Mouse (Mus musculus) right cerebral cortex, postnatal 4 days (tissue): ENCODE measurements around the gene Dgki.

Source experiments
- DNase-seq: peaks from one replicate; pipeline ENCODE4 v3.0.0-alpha.2; 2022

Dgki gene

DNA sequence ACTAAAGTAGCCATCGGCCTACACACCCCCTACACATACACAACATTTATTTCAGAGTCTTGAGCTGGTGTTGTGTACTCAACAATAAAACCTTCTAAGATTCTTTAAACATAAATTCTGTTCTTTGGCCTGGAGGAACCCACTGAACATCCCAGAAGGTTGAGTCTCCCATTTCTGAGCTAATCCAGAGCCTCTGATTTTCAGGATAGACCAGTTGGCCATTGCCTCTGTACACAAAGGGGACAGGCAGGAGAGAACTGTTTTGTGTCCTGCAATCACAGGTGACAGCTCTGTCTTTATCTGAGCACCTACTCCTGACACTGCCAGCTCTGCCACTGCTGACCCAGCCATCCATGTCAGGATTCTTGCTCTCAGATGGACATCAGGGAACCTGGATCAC, 8.8 kb downstream of the Dgki start:
- DNase-seq: no peak

DNA sequence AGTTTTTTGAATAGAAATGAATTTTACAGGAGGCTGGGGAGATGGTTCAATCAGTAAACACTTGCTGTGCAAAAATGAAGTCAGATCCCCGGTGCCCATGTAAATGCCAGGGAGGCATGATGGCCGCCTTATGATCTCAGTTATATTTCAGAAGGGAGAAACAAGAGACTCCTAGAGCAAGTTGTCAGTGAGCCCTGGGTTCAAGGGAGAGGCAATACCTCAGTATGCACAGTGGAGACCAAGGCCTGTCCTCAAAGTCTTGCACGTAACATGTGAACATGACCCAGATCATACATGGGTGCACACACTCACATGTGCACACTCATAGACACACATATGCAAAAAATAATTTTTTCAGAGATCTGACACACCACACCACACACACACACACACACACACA, 9.3 kb downstream of the Dgki start:
- DNase-seq: no peak

DNA sequence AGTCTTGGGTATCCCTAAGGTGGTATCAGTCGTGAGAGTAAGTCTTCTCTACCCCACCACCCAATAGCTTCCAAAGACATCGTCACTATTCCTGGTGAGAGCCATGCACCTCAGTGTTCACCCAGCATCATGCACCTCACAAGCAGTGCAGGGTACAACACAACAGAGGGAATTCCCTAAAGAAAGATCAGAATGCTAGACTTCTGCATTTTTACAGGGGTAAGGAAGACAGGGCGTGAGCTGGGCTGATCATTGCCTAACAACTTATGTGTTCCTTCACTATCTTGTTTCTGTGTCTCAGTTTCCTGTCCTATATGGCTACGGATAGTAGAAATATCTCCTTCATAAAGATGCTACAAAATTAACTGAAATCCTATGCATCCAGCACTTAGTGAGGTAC, 13.8 kb downstream of the Dgki start:
- no peak for DNase-seq

DNA sequence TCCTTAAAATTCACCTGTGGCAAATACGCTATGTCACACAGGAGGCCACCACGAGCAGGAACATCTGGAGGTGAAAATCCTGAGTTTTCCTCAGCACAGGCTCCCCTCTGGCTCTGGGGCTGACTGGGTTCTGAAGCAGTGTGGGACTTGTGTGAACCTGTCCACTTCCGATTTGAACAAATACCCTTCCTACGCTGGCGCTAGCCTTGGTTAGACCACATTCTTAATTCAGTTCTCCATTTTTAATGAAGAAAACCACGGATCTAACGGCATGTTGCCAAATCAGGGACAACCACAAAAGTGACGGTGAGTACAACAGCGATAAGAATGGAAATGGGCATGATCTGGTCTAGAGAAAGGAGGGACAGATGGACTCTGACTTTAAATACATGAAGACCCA, 15.1 kb downstream of the Dgki start:
- DNase-seq: no peak

DNA sequence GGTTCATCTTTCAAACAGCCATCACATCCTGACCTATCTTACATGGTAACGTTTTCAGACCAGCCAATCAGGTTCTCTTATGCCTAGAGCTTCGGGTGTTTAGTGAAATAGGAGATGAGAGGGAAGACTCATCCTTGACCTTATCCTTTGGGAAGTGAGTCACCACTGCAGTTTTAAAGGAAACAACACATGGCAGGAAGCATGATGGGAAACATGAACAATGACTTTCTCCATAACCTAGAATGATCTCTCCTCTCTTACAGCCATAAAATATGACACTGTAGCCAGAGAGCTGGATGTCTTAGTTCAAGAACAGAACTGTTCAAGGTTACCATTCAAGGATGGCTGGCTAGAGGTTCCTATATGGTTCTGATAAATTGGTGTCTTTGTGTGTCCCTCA, 16.6 kb downstream of the Dgki start:
- DNase-seq: no peak

DNA sequence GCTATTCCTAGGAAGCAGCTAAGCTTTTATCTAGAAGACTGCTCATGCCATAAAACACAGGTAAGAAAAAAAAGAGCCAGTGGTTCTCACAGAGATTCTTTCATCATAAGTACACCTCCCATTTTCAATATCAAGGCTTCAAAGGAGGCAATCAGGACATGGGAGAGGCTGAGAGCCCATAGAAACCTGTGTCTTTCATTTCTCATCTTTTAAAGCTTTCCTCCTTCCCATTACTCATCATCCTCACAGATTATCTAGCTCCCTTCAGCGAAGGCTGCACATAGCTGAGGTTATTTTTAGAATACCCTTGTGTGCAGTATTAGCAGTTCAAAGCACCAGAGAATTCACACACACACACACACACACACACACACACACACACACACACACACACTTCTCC, 17.3 kb downstream of the Dgki start:
- no peak for DNase-seq

DNA sequence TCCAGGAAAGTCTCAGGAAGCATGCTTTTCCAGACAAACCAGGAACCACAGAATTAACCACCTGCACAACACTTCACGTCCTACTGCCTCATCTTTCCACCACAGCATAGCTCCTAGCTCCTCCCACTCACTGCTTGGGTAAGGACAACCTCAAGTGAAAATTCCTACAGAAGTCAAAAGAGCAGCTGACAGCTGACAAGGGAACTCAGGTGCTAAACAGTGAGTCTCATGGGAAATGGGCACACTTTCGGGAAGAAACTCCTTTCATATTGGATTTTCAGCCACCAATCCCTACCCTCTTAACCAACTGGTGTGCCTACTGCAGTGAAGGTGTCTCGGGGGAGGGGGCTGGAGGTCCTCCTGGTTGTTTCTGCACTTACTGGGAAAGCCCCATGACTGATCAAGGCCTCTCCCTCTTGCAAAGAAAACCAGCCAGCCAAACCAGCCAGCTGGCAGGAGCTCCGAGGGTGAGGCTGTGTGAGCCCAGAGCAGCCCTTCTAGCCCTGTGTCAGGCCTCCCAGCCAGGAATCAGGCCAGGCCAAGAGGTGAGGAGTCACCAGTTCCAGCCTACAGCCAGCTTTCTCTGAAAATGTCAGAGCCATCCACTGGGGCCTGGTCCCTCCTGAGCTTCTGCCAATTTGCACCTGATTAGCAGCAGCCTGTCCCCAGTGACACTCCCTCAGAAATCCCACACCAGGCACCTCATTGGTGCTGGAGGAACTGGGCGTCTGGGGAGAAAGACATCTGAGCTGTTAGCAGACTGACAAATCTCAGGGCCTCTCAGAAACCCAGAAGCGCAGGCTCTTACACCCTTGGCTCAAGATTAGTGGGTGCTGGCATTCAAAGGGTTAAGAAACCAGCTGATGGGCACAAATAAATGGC, 22.9 kb downstream of the Dgki start:
- DNase-seq: no peak

DNA sequence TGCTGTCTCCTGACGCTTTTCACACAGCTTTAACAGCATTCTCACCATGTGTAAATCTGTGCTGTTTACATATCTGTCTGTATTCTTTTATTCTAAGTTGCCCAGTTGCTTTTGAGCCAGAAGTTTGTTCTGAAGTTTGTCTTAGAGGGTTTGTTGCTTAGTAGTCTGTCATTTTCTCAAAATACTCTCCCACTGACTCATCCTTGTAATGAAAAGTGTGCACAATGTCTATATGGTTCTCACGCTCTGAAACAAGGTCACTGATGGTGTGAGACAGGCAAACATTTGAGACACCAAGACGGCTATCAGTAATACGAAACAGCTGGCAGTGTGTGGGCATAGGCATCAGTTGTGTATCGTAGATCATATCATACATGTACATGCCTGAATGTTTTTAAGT, 23.8 kb downstream of the Dgki start:
- no peak for DNase-seq

DNA sequence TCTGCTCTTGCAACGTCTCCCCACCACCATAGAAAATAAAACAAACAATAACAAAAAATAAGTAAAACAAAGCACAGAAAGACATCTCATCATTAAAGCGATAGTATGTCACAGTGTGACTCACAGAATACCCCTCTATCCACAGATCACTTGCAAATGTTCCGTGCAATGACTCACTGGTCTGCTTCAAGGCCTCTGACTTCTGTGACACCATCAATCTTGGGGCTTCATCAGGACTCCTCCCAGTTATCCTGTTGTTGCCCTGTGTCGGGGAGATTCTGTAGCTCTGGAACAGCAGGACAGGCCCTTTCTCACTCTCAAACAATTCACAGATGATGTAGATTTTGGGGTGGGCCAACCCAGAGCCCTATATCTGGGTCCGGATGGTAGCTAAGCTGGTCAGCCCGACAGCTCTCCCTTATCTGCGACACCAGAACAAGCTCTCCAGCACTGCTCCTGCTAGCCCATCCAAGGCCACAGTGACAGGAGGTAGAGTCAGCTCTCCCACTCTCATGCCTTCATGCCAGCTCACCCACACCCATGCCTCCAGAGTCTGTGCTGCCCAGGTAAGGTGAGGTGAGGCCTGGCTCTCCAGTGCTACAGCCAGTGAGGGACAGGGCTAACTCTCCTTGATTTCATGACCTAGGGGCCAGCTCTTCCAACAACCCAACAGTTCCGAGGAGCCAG, 28.9 kb downstream of the Dgki start:
- no peak for DNase-seq

DNA sequence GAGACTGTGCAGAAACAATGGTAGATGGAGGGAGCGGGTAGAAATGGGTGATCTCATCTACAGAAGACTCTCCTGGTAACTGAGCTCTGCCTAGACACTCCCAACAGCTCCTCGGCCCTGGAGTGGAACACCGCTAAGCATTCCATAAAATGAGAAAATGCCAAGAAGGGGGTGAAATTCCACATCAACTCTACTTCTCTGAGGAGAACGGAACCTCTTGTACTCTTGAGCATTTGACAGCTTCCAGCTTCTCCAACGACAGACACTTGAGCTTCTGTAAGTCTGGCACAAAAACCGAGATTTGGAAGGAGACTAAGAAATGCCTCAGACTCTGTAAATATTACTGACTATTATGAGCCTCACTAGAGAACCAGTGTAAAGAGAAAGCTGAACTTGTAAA, 31.4 kb downstream of the Dgki start:
- DNase-seq: no peak

DNA sequence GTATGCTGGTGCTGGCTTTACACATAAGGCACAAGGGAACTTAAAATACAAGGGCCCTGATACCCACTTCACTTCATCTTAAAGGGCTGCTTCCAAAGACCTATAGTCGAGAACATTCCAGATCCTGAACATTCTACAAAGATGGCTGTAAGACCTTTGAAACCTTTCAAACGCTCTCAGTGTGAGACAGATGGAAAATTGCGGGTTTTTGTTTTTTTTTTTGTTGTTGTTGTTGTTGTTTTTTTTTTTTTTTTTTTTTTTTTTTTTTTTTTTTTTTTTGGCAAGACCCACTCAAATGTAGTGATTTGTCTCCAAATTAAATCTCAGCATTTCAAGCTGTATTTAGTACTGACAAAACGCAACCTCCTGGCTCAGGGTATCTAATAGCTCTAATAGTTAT, 32.0 kb downstream of the Dgki start:
- no peak for DNase-seq

DNA sequence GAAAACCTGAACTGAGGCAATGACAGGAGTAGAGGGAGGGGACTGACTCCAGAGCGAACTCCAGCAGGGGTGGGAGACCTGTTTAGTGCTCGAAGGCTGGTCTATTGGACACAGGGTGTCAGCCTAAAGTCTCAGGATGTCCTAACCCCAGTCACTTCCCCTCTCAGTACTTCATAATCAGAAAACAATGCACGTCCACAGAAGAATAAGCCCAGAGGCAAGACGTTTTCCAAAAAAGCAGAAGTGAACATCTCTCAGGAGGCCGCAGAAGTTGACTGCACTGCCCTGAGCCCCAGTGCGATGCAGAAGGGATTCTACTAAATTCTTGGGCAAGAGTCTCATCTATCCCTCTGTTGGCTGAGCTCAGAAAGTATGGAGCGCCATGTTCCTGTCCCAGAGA, 37.5 kb downstream of the Dgki start:
- DNase-seq: no peak

DNA sequence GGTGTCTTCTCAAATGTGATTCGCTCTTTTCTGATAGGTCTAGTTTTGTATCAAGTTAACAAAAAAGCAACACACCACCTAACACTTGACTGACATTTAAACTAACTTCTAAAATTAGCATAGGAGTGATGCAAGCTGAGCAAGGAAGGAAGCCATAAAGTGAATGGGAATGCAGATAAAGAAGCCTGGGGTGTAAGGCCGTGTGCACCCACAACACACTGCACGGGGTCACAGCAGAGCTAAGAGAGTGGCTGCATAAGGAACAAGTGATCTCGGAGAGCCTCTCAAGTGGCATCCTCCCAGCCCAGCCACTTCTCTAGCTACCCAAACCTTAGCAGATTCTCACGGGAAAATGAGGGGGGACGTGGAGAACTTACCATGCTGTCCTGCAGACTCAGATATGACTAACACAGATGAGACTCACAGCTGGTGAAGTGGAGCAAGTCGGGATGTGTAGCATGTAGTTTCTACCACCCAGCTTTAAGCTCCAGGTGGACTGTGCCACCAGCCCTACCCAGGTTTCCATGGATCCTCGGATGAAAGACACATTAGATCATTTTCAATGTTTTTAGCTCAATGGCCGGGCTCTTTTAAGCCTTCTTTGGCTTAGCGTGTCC, 38.6 kb downstream of the Dgki start:
- DNase-seq: no peak

DNA sequence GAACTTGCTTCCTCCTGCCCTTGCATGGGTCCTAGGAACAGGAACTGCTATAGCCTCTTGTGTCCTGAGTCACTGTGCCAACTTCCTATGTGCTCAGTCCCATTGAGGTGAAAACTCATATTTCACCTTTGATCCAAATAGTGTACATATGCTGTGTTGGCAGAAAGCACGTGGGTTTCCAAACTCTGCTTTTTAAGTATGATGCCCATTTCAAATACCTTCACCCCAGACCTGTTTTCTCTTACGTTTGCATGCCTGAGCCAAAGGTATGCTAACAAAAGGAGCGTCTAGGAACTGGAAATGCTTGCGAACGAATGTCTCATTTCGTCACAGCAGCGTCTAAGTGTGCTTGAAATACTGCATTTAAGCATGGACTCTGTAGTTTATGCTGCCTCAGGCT, 41.3 kb downstream of the Dgki start:
- DNase-seq: no peak

DNA sequence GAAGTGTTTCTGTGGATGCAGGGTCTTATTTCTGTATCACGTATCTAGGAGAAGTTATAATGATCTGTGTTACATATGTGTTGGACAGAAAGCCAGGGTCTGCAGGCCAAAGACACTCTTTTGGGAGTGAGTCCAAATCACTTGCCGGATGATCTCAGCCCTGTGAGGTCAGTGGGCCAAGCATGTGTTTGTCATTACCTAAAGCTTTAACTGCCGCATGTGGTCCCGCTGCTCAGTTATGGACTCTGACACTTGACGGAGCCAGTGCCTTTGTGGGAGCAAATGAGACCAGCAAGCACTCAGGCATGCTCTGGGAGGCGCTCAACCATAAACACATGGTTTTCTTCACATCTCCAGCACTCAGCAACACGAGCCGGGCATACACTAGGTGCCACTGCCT, 45.8 kb downstream of the Dgki start:
- DNase-seq: no peak

DNA sequence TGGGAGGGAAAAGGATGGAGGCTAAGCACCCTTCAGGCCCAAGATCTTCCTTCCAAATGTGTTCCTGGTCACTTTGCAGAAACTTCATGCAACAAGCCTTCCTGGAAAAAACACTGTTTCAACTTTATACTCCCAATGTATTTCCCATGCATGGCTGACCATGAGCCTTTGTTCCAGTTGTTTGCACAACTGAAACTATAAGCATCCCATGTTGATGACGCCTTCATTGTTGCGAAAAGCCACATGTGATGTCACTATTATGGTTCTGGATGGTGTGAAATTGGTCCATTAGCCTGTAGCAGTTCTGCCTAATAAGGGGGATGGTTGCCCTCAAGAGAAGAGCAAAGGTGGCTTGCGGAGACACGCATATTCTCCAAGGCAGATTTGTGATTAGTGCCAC, 47.4 kb downstream of the Dgki start:
- no peak for DNase-seq

DNA sequence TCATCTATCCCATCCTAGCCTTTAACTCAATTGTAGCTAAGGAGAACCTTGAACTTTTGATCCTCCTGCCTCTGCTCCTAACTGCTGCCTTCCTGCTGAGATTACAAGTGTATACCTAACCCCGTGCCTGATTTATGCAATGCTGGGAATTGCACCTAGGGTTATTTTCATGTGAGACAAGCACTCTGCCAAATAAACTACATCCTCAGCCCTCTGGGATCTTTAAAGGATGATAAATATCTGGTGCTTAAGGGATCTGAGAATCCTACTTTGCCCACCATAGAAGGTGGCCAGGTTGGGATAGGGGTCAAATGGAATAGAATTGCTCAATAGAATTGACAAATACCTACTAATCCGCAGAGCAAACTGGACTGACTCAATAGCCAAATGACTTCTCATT, 49.3 kb downstream of the Dgki start:
- DNase-seq: no peak

DNA sequence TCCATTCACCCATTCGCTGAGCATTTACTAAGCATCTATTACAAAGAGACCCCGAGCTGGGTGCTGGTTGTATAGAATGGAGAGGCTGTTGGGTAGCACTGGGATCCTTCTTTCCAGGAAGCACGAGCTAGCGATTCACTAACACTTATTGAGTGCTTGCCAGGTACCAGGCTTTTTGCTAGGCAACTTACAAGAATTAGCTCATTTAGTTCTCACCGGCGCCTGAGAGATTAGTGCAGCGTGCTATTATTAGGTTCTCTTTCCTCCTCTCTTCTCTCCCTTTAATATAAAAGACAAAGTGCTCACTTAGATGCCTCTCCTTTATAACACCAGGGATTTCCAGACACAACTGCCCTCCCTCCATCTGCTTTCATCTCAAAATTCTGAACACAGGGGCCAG, 54.2 kb downstream of the Dgki start:
- DNase-seq: no peak

DNA sequence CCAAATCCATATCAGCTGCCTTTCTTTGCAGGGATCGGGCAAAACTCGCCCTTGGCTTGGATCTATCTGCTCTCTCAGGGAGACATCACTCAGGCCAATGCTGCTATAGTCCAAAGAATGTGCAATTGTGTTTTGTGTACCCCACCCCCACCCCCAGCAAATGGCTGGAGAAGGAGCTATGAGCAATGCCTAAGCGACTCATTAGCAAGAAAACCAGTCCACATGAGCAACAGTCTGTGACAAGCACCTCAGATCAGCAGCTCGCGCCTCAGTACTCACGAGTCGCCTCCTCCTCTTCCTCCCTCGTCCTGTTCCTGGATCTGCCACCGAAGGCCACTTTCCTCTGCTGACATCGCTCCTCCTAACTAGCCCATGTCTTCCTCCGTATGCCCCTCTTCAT, 55.9 kb downstream of the Dgki start:
- DNase-seq: no peak

DNA sequence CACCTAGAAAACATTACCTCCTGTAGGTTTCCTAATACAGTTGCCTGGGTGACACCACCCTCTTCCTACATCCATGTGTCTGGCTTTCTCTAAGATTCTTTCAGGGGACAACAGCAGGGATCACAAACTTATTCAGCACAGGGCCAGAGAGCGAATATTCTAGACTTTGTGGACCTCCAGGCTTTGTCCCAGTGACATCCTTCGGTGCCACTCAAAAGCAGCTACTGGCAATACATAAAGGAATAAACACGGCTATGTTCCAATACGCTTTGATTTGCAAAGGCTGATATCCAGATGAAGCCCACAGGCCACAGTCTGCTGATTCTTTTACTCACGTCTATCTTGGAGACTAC, 57.2 kb downstream of the Dgki start:
- DNase-seq: no peak

DNA sequence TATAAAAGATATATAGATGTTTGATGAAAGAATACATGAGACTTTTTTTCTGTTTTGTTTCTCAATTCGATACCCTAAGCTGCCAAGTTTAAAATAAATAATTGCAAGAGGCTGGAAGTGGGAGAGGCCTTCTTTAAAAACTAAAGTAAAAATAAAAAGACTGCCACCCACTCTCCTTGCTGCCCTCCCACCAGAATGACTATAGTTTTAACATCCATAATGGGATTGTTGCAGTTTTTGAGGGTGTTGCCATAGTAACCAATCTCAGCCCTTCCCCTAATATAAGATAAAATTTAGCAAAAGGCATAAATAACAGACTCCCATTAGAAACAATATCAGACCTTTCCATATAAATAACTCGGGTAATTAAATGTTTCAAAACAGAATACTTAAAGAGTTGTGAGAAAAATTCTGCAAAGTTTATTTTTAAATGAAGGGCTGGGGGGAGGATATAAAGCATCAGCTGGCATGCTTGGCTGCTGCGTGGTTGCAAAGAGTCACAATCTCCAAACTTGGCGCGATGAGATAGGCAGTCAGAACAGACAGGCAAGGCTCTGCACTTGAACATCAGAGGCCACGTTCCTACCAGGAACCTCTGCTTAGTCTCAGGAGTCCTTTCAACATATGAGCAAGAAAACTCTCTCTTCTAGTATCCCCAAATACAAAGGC, 57.8 kb downstream of the Dgki start:
- no peak for DNase-seq

DNA sequence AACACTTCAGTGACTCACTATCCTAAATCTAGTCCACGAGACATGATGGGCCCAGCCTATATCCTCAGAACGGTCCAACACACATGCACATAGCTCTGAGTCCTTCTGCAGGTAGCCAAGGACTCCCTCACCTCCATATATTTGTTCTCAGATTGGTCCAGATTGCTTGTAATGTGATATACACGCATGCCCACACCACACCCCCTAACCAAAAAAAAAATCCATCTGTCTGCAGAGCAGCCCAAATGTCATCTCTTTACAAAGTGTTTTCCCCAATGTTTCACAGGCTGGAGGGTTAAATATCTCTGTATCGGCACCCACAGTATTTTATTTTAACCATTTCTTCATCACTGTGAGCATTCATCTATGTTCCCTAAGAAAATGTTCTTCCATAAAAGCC, 58.5 kb downstream of the Dgki start:
- no peak for DNase-seq

DNA sequence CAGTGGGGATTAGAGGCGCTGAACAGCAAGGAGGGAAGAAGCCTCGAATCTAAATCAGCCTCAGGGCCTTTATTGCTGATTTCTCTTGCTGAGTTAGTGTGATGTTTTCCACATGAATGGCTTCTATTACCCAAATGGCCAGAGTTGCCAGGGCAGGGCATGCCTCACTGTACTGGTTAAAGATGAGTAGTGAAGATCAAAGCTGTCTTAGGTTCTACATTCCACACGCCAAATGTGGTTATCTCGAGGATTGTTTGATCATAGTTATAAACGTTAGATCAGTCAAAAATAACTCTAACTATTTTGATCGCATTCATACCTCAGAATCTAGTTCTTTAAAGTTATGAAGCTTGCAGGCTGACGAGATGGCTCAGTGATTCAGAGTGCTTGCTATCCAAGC, 59.8 kb downstream of the Dgki start:
- no peak for DNase-seq

DNA sequence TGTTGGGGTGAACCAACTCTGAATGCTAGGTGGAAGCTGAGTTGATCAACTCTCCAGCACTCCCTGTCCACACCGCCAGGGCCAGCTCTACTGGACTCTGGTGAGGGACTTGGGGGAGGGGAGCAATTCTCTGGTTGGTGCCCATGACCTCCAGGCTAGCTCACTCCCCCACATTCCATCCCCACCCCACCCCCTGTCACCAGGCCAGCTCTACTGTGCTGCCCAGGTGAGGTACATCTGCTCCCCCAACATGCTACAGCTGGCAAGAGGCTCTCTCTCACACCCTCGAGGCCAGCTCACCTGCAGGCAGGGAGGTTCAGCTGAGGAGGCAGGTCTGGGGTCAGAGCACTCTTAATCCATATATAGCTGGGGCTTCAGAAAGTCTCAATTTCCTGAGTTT, 63.1 kb downstream of the Dgki start:
- DNase-seq: no peak
